Mouse (Mus musculus): ENCODE measurements around the gene Slc26a11.

DNA sequence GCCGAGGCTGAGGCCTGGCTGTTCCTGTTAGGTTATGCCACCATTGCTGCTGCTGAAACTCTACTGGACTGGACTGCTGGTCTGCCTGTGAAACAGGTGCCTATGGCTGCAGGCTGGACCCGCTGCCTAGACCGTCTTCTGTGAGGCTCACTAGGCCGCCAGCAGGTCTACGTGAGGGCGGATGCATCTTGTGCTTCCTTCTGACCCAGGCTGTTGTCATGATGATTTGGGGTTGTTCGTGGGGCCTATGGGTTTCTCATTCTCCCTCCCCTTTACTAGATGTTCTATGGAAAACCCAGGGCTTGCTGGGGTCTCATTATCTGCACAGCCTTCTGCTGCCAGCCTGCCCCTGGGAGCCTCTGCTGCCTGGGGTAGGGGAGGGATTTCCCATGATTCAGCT is 41.1 kb downstream of the Slc26a11 start:
- TF ChIP-seq MAFK (IDR thresholded peaks at IDR 0.05; ENCODE audit: insufficient read depth, low read depth, low read length) (no peak), ZC3H11A (IDR thresholded peaks at IDR 0.05; ENCODE audit: borderline replicate concordance, low read depth, low read length) (no peak), HCFC1 (IDR thresholded peaks at IDR 0.05; ENCODE audit: borderline replicate concordance, insufficient read depth, low read length) (no peak), CHD2 (IDR thresholded peaks at IDR 0.05; ENCODE audit: low read depth, low read length) (no peak)

All from ES-E14 (cell line).